Mouse (Mus musculus) limb, embryonic 12.5 days (tissue): ENCODE data around the gene Rbms1. TPM values are rescaled to one million over a fixed set of nuclear protein-coding genes. Genes with fewer than 3 reads are reported as not detected.
A peak's percentile ranks its signal among the peaks of the same experiment; 100 is the strongest.

ENCODE experiments used
- ATAC-seq: fragments of 200-750 bp; cut with Nextera tagmentation; 2 replicates; pipeline ENCODE4 v1.8.0; 2017; ENCODE audit warnings: low read depth, moderate TSS enrichment; ENCODE audit not compliant: insufficient number of reproducible peaks, insufficient read depth, low FRiP score, low TSS enrichment
- H3K27ac ChIP-seq: fragments of 300-500 bp; sonication (generic); 2 replicates; pipeline ENCODE4 v1.5.1; 2016; ENCODE audit warnings: mild to moderate bottlenecking, moderate library complexity
- H3K27me3 ChIP-seq: fragments of 300-500 bp; sonication (generic); 2 replicates; pipeline ENCODE4 v1.6.1; 2016; ENCODE audit warnings: mild to moderate bottlenecking, moderate library complexity
- H3K36me3 ChIP-seq: fragments of 300-500 bp; sonication (generic); 2 replicates; pipeline ENCODE4 v1.6.1; 2016; ENCODE audit warnings: mild to moderate bottlenecking, moderate library complexity
- H3K4me1 ChIP-seq: fragments of 300-500 bp; sonication (generic); replicated peaks from 2 replicates; pipeline ENCODE4 v1.6.1; 2016
- H3K4me2 ChIP-seq: fragments of 300-500 bp; sonication (generic); 2 replicates; pipeline ENCODE4 v1.6.1; 2016; ENCODE audit warnings: mild to moderate bottlenecking, moderate library complexity
- H3K4me3 ChIP-seq: fragments of 300-500 bp; sonication (generic); replicated peaks from 2 replicates; pipeline ENCODE4 v1.5.1; 2016; ENCODE audit warnings: mild to moderate bottlenecking
- H3K9ac ChIP-seq: fragments of 300-500 bp; sonication (generic); replicated peaks from 2 replicates; pipeline ENCODE4 v1.6.1; 2016; ENCODE audit warnings: mild to moderate bottlenecking, moderate library complexity
- H3K9me3 ChIP-seq: fragments of 300-500 bp; sonication (generic); 2 replicates; pipeline ENCODE4 v1.6.1; 2016; ENCODE audit warnings: mild to moderate bottlenecking, moderate library complexity
- WGBS: fragments of 180-500 bp; shearing (Covaris S2); methylation state at CpG from one replicate; pipeline ENCODE4 v1.1.7; 2016; 5-methylcytosine and 5-hydroxymethylcytosine counted together
- polyA plus RNA-seq: library from polyadenylated mRNA; unstranded; fragments of >200 nt; fragmentation: Nextera tagmentation; extraction: Ambion mirVana; gene quantifications from 2 replicates; pipeline ENCODE4 v1.2.1, GENCODE M21; 2016

Rbms1 gene
- polyA plus RNA-seq, 1 experiment from 2014 or later: 101 TPM

GRCm38 (mm10) chr2:60914524-60915280, 48.3 kb downstream of the Rbms1 start:
- Histone ChIP-seq H3K9me3 (no peaks in the 10 kb centered on the region), H3K4me3 (no peak overlapping the region), H3K9ac (no peak overlapping the region), H3K27me3 (no peaks in the 10 kb centered on the region), H3K4me2 (no peak overlapping the region), H3K27ac (no peak overlapping the region), H3K4me1 (peaks cover 53% of the 10 kb centered on the region), H3K36me3 (no peaks in the 10 kb centered on the region)
- WGBS: 43% methylated on average over 7 of the region's 7 CpGs
- peak; percentile 68 for ATAC-seq

GRCm38 (mm10) chr2:60913281-60913680, 49.7 kb downstream of the Rbms1 start:
- H3K9ac ChIP-seq: no peak overlapping the region
- H3K4me3 ChIP-seq: no peak overlapping the region
- H3K27me3 ChIP-seq: no peaks in the 10 kb centered on the region
- WGBS: 42% methylated on average over 3 of the region's 3 CpGs
- peaks cover 50% of the 10 kb centered on the region for H3K4me1 ChIP-seq
- H3K36me3 ChIP-seq: no peaks in the 10 kb centered on the region
- no peak for ATAC-seq
- no peak overlapping the region for H3K27ac ChIP-seq
- H3K9me3 ChIP-seq: no peaks in the 10 kb centered on the region
- H3K4me2 ChIP-seq: no peak overlapping the region

GRCm38 (mm10) chr2:60911716-60912115, 51.3 kb downstream of the Rbms1 start:
- Histone ChIP-seq H3K9ac (no peak overlapping the region), H3K36me3 (no peaks in the 10 kb centered on the region), H3K27me3 (no peaks in the 10 kb centered on the region), H3K4me1 (peaks cover 50% of the 10 kb centered on the region), H3K9me3 (no peaks in the 10 kb centered on the region), H3K4me3 (no peak overlapping the region), H3K4me2 (no peak overlapping the region), H3K27ac (no peak overlapping the region)
- WGBS: 89% methylated on average over 8 of the region's 8 CpGs
- no peak for ATAC-seq

GRCm38 (mm10) chr2:60910820-60911219, 52.2 kb downstream of the Rbms1 start:
- Histone ChIP-seq H3K4me1 (peaks cover 46% of the 10 kb centered on the region), H3K4me2 (no peak overlapping the region), H3K9me3 (no peaks in the 10 kb centered on the region), H3K27me3 (no peaks in the 10 kb centered on the region), H3K27ac (no peak overlapping the region), H3K4me3 (no peak overlapping the region), H3K9ac (no peak overlapping the region), H3K36me3 (no peaks in the 10 kb centered on the region)
- ATAC-seq: no peak
- 65% methylated on average over 6 of the region's 6 CpGs for WGBS

- ATAC-seq: no peak
- H3K4me1 ChIP-seq: peaks cover 40% of the 10 kb centered on the region
- no peak overlapping the region for H3K4me3 ChIP-seq
- no peak overlapping the region for H3K27ac ChIP-seq
- no peak overlapping the region for H3K9ac ChIP-seq
- H3K9me3 ChIP-seq: no peaks in the 10 kb centered on the region
- no peak overlapping the region for H3K4me2 ChIP-seq
- H3K27me3 ChIP-seq: no peaks in the 10 kb centered on the region
- 85% methylated on average over 4 of the region's 4 CpGs for WGBS
- no peaks in the 10 kb centered on the region for H3K36me3 ChIP-seq
Measured at GRCm38 (mm10) chr2:60908551-60908950, 54.4 kb downstream of the Rbms1 start.

GRCm38 (mm10) chr2:60908116-60908515, 54.9 kb downstream of the Rbms1 start:
- Histone ChIP-seq H3K27ac (no peak overlapping the region), H3K9ac (no peak overlapping the region), H3K4me1 (peaks cover 38% of the 10 kb centered on the region), H3K9me3 (no peaks in the 10 kb centered on the region), H3K4me2 (no peak overlapping the region), H3K36me3 (no peaks in the 10 kb centered on the region), H3K27me3 (no peaks in the 10 kb centered on the region), H3K4me3 (no peak overlapping the region)
- WGBS: 91% methylated on average over 12 of the region's 12 CpGs
- no peak for ATAC-seq

- no peak for ATAC-seq
- Histone ChIP-seq H3K9me3 (no peaks in the 10 kb centered on the region), H3K4me2 (no peak overlapping the region), H3K36me3 (no peaks in the 10 kb centered on the region), H3K4me3 (no peak overlapping the region), H3K4me1 (peaks cover 15% of the 10 kb centered on the region), H3K9ac (no peak overlapping the region), H3K27me3 (no peaks in the 10 kb centered on the region), H3K27ac (peak overlapping the region; percentile 74; the same call in 1 of the 2 replicates)
- WGBS: 8% methylated on average over 3 of the region's 3 CpGs
Measured at GRCm38 (mm10) chr2:60905283-60905682, 57.7 kb downstream of the Rbms1 start.

- no peak overlapping the region for H3K27ac ChIP-seq
- no peak for ATAC-seq
- H3K9me3 ChIP-seq: no peaks in the 10 kb centered on the region
- 90% methylated on average over 5 of the region's 5 CpGs for WGBS
- no peaks in the 10 kb centered on the region for H3K27me3 ChIP-seq
- H3K4me2 ChIP-seq: no peak overlapping the region
- H3K36me3 ChIP-seq: no peaks in the 10 kb centered on the region
- peaks cover 15% of the 10 kb centered on the region for H3K4me1 ChIP-seq
- H3K9ac ChIP-seq: no peak overlapping the region
- H3K4me3 ChIP-seq: no peak overlapping the region
Measured at GRCm38 (mm10) chr2:60904141-60904540, 58.9 kb downstream of the Rbms1 start.

- Histone ChIP-seq H3K27me3 (no peaks in the 10 kb centered on the region), H3K9ac (no peak overlapping the region), H3K36me3 (no peaks in the 10 kb centered on the region), H3K4me1 (peaks cover 15% of the 10 kb centered on the region), H3K9me3 (no peaks in the 10 kb centered on the region), H3K4me2 (no peak overlapping the region), H3K4me3 (no peak overlapping the region), H3K27ac (no peak overlapping the region)
- WGBS: 54% methylated on average over 7 of the region's 7 CpGs
- ATAC-seq: no peak
Measured at GRCm38 (mm10) chr2:60903535-60903934, 59.5 kb downstream of the Rbms1 start.

GRCm38 (mm10) chr2:60902446-60903137, 60.4 kb downstream of the Rbms1 start:
- Histone ChIP-seq H3K4me2 (no peak overlapping the region), H3K27me3 (no peaks in the 10 kb centered on the region), H3K9me3 (no peaks in the 10 kb centered on the region), H3K36me3 (no peaks in the 10 kb centered on the region), H3K4me3 (no peak overlapping the region), H3K27ac (no peak overlapping the region), H3K4me1 (peaks cover 15% of the 10 kb centered on the region), H3K9ac (no peak overlapping the region)
- 74% methylated on average over 6 of the region's 6 CpGs for WGBS
- no peak for ATAC-seq

GRCm38 (mm10) chr2:60901511-60901951, 61.5 kb downstream of the Rbms1 start:
- no peak overlapping the region for H3K4me2 ChIP-seq
- H3K36me3 ChIP-seq: no peaks in the 10 kb centered on the region
- 83% methylated on average over 15 of the region's 15 CpGs for WGBS
- H3K27me3 ChIP-seq: no peaks in the 10 kb centered on the region
- peaks cover 15% of the 10 kb centered on the region for H3K4me1 ChIP-seq
- H3K9ac ChIP-seq: no peak overlapping the region
- no peak for ATAC-seq
- H3K27ac ChIP-seq: no peak overlapping the region
- H3K9me3 ChIP-seq: no peaks in the 10 kb centered on the region
- H3K4me3 ChIP-seq: no peak overlapping the region
